Mouse (Mus musculus): ENCODE measurements around the gene Golgb1. TPM values are rescaled to one million over a fixed set of nuclear protein-coding genes. Genes with fewer than 3 reads are reported as not detected.

Gene Golgb1
- total and polyA plus RNA-seq, 2 experiments from 2014 or later, result 22.5 to 47.3 TPM

GRCm38 (mm10) chr16:36893317-36893716 lies 18.4 kb downstream of the Golgb1 start:
- Histone ChIP-seq H3K27ac (ENCODE audit: low read depth) (no peak overlapping the region), H3K4me1 (ENCODE audit: control insufficient read depth, insufficient read depth) (no peaks in the 10 kb centered on the region), H3K27me3 (ENCODE audit: control insufficient read depth, insufficient read depth, low read length) (no peaks in the 10 kb centered on the region), H3K36me3 (replicated peaks; ENCODE audit: control insufficient read depth, insufficient read depth, low read length) (peaks cover 90% of the 10 kb centered on the region), H3K4me3 (ENCODE audit: low read depth, low read length) (no peak overlapping the region), H3K9ac (replicated peaks; ENCODE audit: low read depth, low read length) (no peak overlapping the region), H3K4me2 (ENCODE audit: low read depth, low read length) (no peak overlapping the region), H3K9me3 (replicated peaks; ENCODE audit: control insufficient read depth, low read length) (no peaks in the 10 kb centered on the region)
- TF ChIP-seq CTCF (IDR thresholded peaks at IDR 0.05; ENCODE audit: low read depth) (no peak), EP300 (IDR thresholded peaks at IDR 0.05; ENCODE audit: low read depth) (no peak)
- 88% methylated on average over 10 of the region's 10 CpGs for WGBS
- ATAC-seq (ENCODE audit: insufficient read depth, low read depth), result no peak
- DNase-seq (ENCODE audit: low spot score), result no peak

GRCm38 (mm10) chr16:36896712-36897111 lies 21.8 kb downstream of the Golgb1 start:
- no peak overlapping the region for H3K27ac ChIP-seq (ENCODE audit: low read depth)
- ATAC-seq (ENCODE audit: insufficient read depth, low read depth), result no peak
- H3K4me3 ChIP-seq (ENCODE audit: low read depth, low read length), result no peak overlapping the region
- H3K4me1 ChIP-seq (ENCODE audit: control insufficient read depth, insufficient read depth), result no peaks in the 10 kb centered on the region
- no peak overlapping the region for H3K9ac ChIP-seq (replicated peaks; ENCODE audit: low read depth, low read length)
- TF ChIP-seq EP300 (IDR thresholded peaks at IDR 0.05; ENCODE audit: low read depth), result no peak
- TF ChIP-seq CTCF (IDR thresholded peaks at IDR 0.05; ENCODE audit: low read depth), result no peak
- peaks cover 86% of the 10 kb centered on the region for H3K36me3 ChIP-seq (replicated peaks; ENCODE audit: control insufficient read depth, insufficient read depth, low read length)
- H3K27me3 ChIP-seq (ENCODE audit: control insufficient read depth, insufficient read depth, low read length), result no peaks in the 10 kb centered on the region
- no peak overlapping the region for H3K4me2 ChIP-seq (ENCODE audit: low read depth, low read length)
- DNase-seq (ENCODE audit: low spot score), result no peak
- WGBS, result 51% methylated on average over 6 of the region's 6 CpGs
- H3K9me3 ChIP-seq (replicated peaks; ENCODE audit: control insufficient read depth, low read length), result no peaks in the 10 kb centered on the region

GRCm38 (mm10) chr16:36903156-36903555 lies 28.2 kb downstream of the Golgb1 start:
- Histone ChIP-seq H3K36me3 (replicated peaks; ENCODE audit: control insufficient read depth, insufficient read depth, low read length) (peaks cover 76% of the 10 kb centered on the region), H3K4me2 (ENCODE audit: low read depth, low read length) (no peak overlapping the region), H3K4me3 (ENCODE audit: low read depth, low read length) (no peak overlapping the region), H3K27me3 (ENCODE audit: control insufficient read depth, insufficient read depth, low read length) (no peaks in the 10 kb centered on the region), H3K4me1 (ENCODE audit: control insufficient read depth, insufficient read depth) (no peaks in the 10 kb centered on the region), H3K9me3 (replicated peaks; ENCODE audit: control insufficient read depth, low read length) (no peaks in the 10 kb centered on the region), H3K9ac (replicated peaks; ENCODE audit: low read depth, low read length) (no peak overlapping the region), H3K27ac (ENCODE audit: low read depth) (no peak overlapping the region)
- TF ChIP-seq EP300 (IDR thresholded peaks at IDR 0.05; ENCODE audit: low read depth), result no peak
- TF ChIP-seq CTCF (IDR thresholded peaks at IDR 0.05; ENCODE audit: low read depth), result no peak
- no peak for ATAC-seq (ENCODE audit: insufficient read depth, low read depth)
- WGBS, result 89% methylated on average over 5 of the region's 5 CpGs
- DNase-seq (ENCODE audit: low spot score), result no peak

- DNase-seq (ENCODE audit: low spot score) (no peak), ATAC-seq (ENCODE audit: insufficient read depth, low read depth) (no peak)
- peaks cover 5% of the 10 kb centered on the region; the same call in 1 of the 2 replicates for H3K4me1 ChIP-seq (ENCODE audit: control insufficient read depth, insufficient read depth)
- H3K27me3 ChIP-seq (ENCODE audit: control insufficient read depth, insufficient read depth, low read length), result no peaks in the 10 kb centered on the region
- H3K9ac ChIP-seq (replicated peaks; ENCODE audit: low read depth, low read length), result no peak overlapping the region
- TF ChIP-seq CTCF (IDR thresholded peaks at IDR 0.05; ENCODE audit: low read depth), result no peak
- H3K27ac ChIP-seq (ENCODE audit: low read depth), result no peak overlapping the region
- H3K36me3 ChIP-seq (replicated peaks; ENCODE audit: control insufficient read depth, insufficient read depth, low read length), result peaks cover 79% of the 10 kb centered on the region
- H3K9me3 ChIP-seq (replicated peaks; ENCODE audit: control insufficient read depth, low read length), result no peaks in the 10 kb centered on the region
- WGBS, result 86% methylated on average over 10 of the region's 10 CpGs
- H3K4me3 ChIP-seq (ENCODE audit: low read depth, low read length), result no peak overlapping the region
- no peak overlapping the region for H3K4me2 ChIP-seq (ENCODE audit: low read depth, low read length)
Measured at GRCm38 (mm10) chr16:36911909-36912308, 37.0 kb downstream of the Golgb1 start.

GRCm38 (mm10) chr16:36912311-36912710 lies 37.4 kb downstream of the Golgb1 start:
- DNase-seq (ENCODE audit: low spot score), result no peak
- no peaks in the 10 kb centered on the region for H3K9me3 ChIP-seq (replicated peaks; ENCODE audit: control insufficient read depth, low read length)
- no peak overlapping the region for H3K4me3 ChIP-seq (ENCODE audit: low read depth, low read length)
- TF ChIP-seq CTCF (IDR thresholded peaks at IDR 0.05; ENCODE audit: low read depth) (no peak), EP300 (IDR thresholded peaks at IDR 0.05; ENCODE audit: low read depth) (no peak)
- no peak overlapping the region for H3K9ac ChIP-seq (replicated peaks; ENCODE audit: low read depth, low read length)
- no peak overlapping the region for H3K27ac ChIP-seq (ENCODE audit: low read depth)
- peaks cover 5% of the 10 kb centered on the region; the same call in 1 of the 2 replicates for H3K4me1 ChIP-seq (ENCODE audit: control insufficient read depth, insufficient read depth)
- no peak for ATAC-seq (ENCODE audit: insufficient read depth, low read depth)
- H3K36me3 ChIP-seq (replicated peaks; ENCODE audit: control insufficient read depth, insufficient read depth, low read length), result peaks cover 81% of the 10 kb centered on the region
- 91% methylated on average over 13 of the region's 13 CpGs for WGBS
- H3K4me2 ChIP-seq (ENCODE audit: low read depth, low read length), result no peak overlapping the region
- no peaks in the 10 kb centered on the region for H3K27me3 ChIP-seq (ENCODE audit: control insufficient read depth, insufficient read depth, low read length)

GRCm38 (mm10) chr16:36914195-36914594 lies 39.3 kb downstream of the Golgb1 start:
- H3K27me3 ChIP-seq (ENCODE audit: control insufficient read depth, insufficient read depth, low read length), result no peaks in the 10 kb centered on the region
- H3K4me3 ChIP-seq (ENCODE audit: low read depth, low read length), result no peak overlapping the region
- ATAC-seq (ENCODE audit: insufficient read depth, low read depth), result no peak
- H3K4me1 ChIP-seq (ENCODE audit: control insufficient read depth, insufficient read depth), result no peaks in the 10 kb centered on the region
- H3K9me3 ChIP-seq (replicated peaks; ENCODE audit: control insufficient read depth, low read length), result no peaks in the 10 kb centered on the region
- TF ChIP-seq CTCF (IDR thresholded peaks at IDR 0.05; ENCODE audit: low read depth), result no peak
- TF ChIP-seq EP300 (IDR thresholded peaks at IDR 0.05; ENCODE audit: low read depth), result no peak
- no peak overlapping the region for H3K9ac ChIP-seq (replicated peaks; ENCODE audit: low read depth, low read length)
- peaks cover 86% of the 10 kb centered on the region for H3K36me3 ChIP-seq (replicated peaks; ENCODE audit: control insufficient read depth, insufficient read depth, low read length)
- no peak overlapping the region for H3K27ac ChIP-seq (ENCODE audit: low read depth)
- 64% methylated on average over 5 of the region's 5 CpGs for WGBS
- no peak overlapping the region for H3K4me2 ChIP-seq (ENCODE audit: low read depth, low read length)
- DNase-seq (ENCODE audit: low spot score), result no peak

Measured in heart, postnatal 0 days (tissue).